Mouse (Mus musculus) megakaryocyte progenitor cell, adult 5-6 weeks (primary cell): ENCODE data around the gene Svop. TPM values are rescaled to one million over a fixed set of nuclear protein-coding genes. Genes with fewer than 3 reads are reported as not detected.

Experiments
- ATAC-seq: replicated peaks from 2 replicates; pipeline ENCODE4 v1.8.0; 2016; ENCODE audit warnings: mild to moderate bottlenecking, moderate TSS enrichment, inconsistent platforms; ENCODE audit not compliant: poor library complexity
- total RNA-seq, 2 experiments: library from RNA; stranded (forward) in 1 of 2; stranded (reverse) in 1 of 2; fragments of 157-497, 149-512 nt in 1 of 2; fragments of 200-1000 nt in 1 of 2; gene quantifications; 2 replicates each; pipeline versions ENCODE4 v1.2.3 to v1.2.4; 2015 to 2017

Svop gene
- total RNA-seq, 2 experiments from 2014 or later = not detected

GRCm38 (mm10) chr5:114003542-114003941, 87.8 kb downstream of the Svop start, which contains the start of gene Dao:
Gene Dao (plus strand): TSS chr5:114003703.
- no peak for ATAC-seq

GRCm38 (mm10) chr5:113999382-113999781, 92.0 kb downstream of the Svop start:
- ATAC-seq = peak; percentile 98

GRCm38 (mm10) chr5:113996458-113996857, 94.9 kb downstream of the Svop start:
- ATAC-seq = no peak

GRCm38 (mm10) chr5:113993487-113994465, 97.6 kb downstream of the Svop start, which contains the start of gene Ssh1:
Gene Ssh1 (minus strand): TSS chr5:113993894.
- peak; percentile 11; the same call in 1 of the 2 replicates for ATAC-seq

GRCm38 (mm10) chr5:113993031-113993486, 98.3 kb downstream of the Svop start:
- peak; percentile 17; the same call in 1 of the 2 replicates for ATAC-seq

DNA sequence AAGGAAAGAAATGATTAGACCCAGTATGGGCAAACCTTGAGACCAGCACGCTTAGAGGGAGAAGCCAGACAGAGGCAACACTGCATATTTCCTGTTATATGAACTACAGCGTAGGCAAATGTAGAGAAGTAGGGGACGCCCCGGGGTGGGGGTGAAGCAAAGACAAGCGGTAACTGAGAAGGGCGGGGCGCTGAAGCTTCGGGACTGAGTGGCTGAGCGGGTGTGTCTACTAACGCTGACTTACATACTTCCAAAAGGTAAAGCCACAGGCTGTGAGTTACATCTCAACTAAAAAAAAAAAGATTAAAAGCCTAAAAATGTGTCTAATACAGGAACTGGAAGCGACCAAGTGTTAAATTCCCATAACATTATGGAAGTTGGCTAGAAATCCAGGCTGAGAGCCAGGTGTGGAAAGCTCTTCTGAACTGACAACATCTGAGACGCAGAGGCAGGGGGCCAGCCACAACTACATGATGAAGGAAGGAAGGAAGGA, 99.0 kb downstream of the Svop start:
- peak; percentile 63 for ATAC-seq

GRCm38 (mm10) chr5:113991141-113991540, 100.2 kb downstream of the Svop start:
- ATAC-seq = no peak

DNA sequence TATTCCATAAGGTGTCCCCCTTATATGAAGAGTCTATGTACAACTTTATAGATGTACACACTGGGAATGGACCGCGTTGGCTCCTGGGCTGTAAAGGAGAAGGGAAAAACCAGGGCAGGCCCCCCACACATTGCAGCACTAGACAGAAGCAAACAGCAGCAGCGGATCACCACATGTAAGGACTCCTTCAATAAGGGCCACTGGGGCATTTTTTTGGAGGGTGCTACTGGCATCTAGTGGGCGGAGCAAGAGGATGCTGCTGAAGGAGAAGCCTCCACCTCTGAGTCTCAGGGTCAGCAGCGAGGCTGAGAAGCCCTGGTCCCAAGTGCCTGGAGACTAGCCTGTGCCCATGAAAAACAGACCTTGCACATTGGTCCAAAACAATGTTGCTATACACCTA, 100.8 kb downstream of the Svop start:
- no peak for ATAC-seq

DNA sequence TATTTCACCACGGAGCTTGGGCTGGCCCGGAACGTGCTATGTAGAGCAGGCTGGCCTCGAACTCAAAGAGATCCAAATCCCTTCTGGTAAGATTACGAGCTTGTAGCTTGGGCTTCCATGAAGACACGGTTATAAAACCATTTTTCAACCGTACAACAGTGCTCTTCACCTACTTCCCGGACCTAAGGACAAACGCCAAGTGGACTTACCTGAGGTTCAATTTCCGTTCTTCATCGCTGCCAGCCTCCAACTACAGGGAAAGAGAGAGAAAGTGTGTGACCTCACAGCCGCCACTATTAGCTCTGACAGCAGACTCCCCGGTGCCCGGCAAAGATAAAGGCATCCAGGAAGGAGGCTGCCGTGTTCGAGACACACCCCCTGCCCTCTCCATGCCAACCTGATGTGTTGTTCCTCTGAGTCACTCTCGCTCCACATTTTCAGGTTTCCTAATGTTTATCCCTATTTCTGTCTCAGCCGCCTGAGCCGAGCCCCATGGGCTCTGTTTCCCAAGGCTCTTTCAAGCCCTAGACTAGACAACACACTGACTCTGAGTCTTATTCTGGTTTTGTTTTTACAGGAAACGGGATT, 101.8 kb downstream of the Svop start:
- ATAC-seq = peak; percentile 81

DNA sequence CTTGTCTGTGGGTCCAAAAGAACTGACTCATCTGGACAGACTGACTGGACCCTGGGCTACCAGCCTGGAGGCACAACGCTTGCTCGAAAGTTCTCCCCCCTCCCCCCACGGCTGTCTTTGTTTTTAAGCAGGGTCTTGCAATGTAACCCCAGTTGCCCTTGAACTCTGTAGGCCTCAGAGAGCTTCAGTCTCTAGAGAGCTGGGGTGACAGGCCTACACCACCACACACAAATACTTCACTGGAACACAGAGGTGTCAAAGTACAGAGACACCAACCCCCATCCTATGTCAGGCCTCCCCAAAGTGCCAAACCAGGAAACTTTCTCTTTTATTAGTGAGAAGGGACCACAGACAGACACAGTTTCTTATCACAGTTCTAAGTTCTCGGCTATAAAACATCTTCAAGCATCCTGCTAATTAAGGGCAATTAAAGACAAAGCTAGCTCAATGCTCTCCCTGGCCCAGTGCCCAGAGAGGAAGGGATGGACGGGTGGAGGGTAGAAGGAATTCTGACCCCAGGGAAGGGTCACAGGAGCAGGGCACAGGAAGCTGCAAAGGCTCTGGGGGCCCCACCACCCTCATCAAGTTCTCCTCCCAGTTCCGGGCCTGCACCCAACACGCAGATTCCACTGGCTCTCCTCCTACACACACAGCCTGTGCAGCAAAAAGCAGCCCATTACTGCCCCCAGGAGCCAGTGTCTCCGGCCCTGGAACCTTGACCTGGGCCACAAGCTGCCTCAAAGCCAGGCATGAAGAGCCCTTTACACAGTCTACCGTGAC, 105.0 kb downstream of the Svop start:
- no peak for ATAC-seq

DNA sequence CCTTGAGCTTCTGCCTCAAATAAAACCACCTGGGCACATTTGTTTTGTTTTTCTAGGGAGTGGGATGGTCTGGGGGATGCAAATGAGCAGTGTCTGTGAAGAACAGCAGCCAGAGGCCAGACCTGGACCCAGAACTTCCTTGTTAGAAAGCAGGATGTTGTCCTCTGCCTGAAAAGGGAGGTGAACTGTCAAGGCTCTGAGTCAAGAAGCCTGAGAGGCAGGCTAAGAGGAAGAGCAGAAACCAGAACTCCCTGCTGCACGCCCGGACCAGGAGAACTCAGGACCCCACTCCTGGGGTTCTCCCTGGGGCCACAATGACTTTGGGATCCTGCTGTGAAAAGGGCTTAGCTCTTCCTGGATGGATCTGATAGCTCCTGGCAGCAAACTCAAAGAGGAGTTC, 105.6 kb downstream of the Svop start:
- ATAC-seq = no peak

GRCm38 (mm10) chr5:113984025-113984740, 107.2 kb downstream of the Svop start:
- ATAC-seq = peak; percentile 78

- no peak for ATAC-seq
These were observed 107.8 kb downstream of the Svop start for GRCm38 (mm10) chr5:113983541-113983940.

GRCm38 (mm10) chr5:113981843-113982242, 109.5 kb downstream of the Svop start:
- ATAC-seq = no peak

- ATAC-seq = no peak
These were observed 110.2 kb downstream of the Svop start for GRCm38 (mm10) chr5:113981171-113981570.

GRCm38 (mm10) chr5:113980511-113980910, 110.9 kb downstream of the Svop start:
- ATAC-seq = peak; percentile 30; the same call in 1 of the 2 replicates

GRCm38 (mm10) chr5:113977309-113977708, 114.1 kb downstream of the Svop start:
- peak; percentile 85 for ATAC-seq
